Mouse (Mus musculus): ENCODE results near the gene Btbd35f26. TPM values are rescaled to one million over a fixed set of nuclear protein-coding genes. Genes with fewer than 3 reads are reported as not detected.

Gene Btbd35f26
- not detected for polyA plus RNA-seq (2014; fragmentation: Illumina TruSeq; extraction: RNeasy Lipid Tissue Mini Kit (QIAGEN cat#74804); ENCODE audit: low read depth, low replicate concordance)

DNA sequence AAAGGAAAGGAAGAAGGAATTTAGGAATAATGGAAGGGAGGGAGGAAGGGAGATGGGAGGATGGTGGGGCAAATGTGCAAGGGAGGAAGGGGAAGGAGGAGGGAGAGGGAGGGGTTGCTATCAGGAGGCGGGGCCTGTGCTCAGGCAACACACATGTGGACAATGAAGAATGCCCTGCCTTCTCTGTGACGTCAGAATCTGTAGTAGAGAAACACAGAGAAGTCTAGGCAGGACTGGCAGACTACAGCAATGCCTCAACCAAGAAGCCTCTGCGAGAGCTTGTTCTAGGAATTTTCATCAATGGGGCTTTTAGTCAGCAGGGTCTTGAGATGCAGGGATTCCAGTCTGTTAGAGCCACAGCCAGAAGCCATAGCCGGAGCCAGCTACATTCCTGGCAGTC is at the start of gene Btbd35f26:
Gene Btbd35f26, plus strand, starts transcription at position 301 of the 400 bp plus-strand sequence.

DNA sequence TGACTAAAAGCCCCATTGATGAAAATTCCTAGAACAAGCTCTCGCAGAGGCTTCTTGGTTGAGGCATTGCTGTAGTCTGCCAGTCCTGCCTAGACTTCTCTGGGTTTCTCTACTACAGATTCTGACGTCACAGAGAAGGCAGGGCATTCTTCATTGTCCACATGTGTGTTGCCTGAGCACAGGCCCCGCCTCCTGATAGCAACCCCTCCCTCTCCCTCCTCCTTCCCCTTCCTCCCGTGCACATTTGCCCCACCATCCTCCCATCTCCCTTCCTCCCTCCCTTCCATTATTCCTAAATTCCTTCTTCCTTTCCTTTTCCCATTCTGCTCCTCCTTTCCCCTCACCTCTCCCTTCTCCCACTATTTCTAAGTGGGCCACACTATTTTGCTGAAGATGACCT is 47.6 kb downstream of the Btbd35f26 start, which contains the start of gene Btbd35f19:
Gene Btbd35f19, minus strand, starts transcription at position 101 of the 400 bp plus-strand sequence.

Other genes with a start within 250 kb of the Btbd35f26 start
- not detected for gene Btbd35f29, start 218.8 kb upstream of the Btbd35f26 start, polyA plus RNA-seq (2014; fragmentation: Illumina TruSeq; extraction: RNeasy Lipid Tissue Mini Kit (QIAGEN cat#74804); ENCODE audit: low read depth, low replicate concordance)
- gene Spin2f, start 82.6 kb upstream of the Btbd35f26 start, polyA plus RNA-seq (2014; fragmentation: Illumina TruSeq; extraction: RNeasy Lipid Tissue Mini Kit (QIAGEN cat#74804); ENCODE audit: low read depth, low replicate concordance) = not detected
- gene Btbd35f19, start 47.5 kb downstream of the Btbd35f26 start, polyA plus RNA-seq (2014; fragmentation: Illumina TruSeq; extraction: RNeasy Lipid Tissue Mini Kit (QIAGEN cat#74804); ENCODE audit: low read depth, low replicate concordance) = not detected
- not detected for gene Gm21883, start 237.8 kb downstream of the Btbd35f26 start, polyA plus RNA-seq (2014; fragmentation: Illumina TruSeq; extraction: RNeasy Lipid Tissue Mini Kit (QIAGEN cat#74804); ENCODE audit: low read depth, low replicate concordance)